Mouse (Mus musculus) forebrain, embryonic 10.5 days (tissue): ENCODE measurements around the gene Lyrm4. TPM values are rescaled to one million over a fixed set of nuclear protein-coding genes. Genes with fewer than 3 reads are reported as not detected.

Experiments
- DNase-seq: peaks from one replicate; pipeline ENCODE4 v3.0.0-alpha.2; 2017; ENCODE audit warnings: low spot score; ENCODE audit errors: extremely low spot score
- H3K27ac ChIP-seq: fragments of 300-500 bp; sonication (generic); 2 replicates; pipeline ENCODE4 v1.5.1; 2016; ENCODE audit warnings: mild to moderate bottlenecking
- H3K27me3 ChIP-seq: fragments of 300-500 bp; sonication (generic); 2 replicates; pipeline ENCODE4 v1.6.1; 2016; ENCODE audit warnings: mild to moderate bottlenecking; ENCODE audit not compliant: poor library complexity, severe bottlenecking
- H3K36me3 ChIP-seq: fragments of 300-500 bp; sonication (generic); replicated peaks from 2 replicates; pipeline ENCODE4 v1.6.1; 2016; ENCODE audit warnings: mild to moderate bottlenecking, moderate library complexity
- H3K4me1 ChIP-seq: fragments of 300-500 bp; sonication (generic); 2 replicates; pipeline ENCODE4 v1.6.1; 2016
- H3K4me3 ChIP-seq: fragments of 300-500 bp; sonication (generic); 2 replicates; pipeline ENCODE4 v1.5.1; 2016; ENCODE audit warnings: mild to moderate bottlenecking, moderate library complexity
- H3K9me3 ChIP-seq: fragments of 300-500 bp; sonication (generic); 2 replicates; pipeline ENCODE4 v1.6.1; 2016; ENCODE audit warnings: mild to moderate bottlenecking, moderate library complexity
- WGBS: fragments of 180-500 bp; shearing (Covaris S2); methylation state at CpG from one replicate; pipeline ENCODE4 v1.1.7; 2016; 5-methylcytosine and 5-hydroxymethylcytosine counted together
- polyA plus RNA-seq: library from polyadenylated mRNA; unstranded; fragments of >200 nt; fragmentation: Nextera tagmentation; extraction: Ambion mirVana; gene quantifications from 2 replicates; pipeline ENCODE4 v1.2.1, GENCODE M21; 2016

The Lyrm4 gene
- polyA plus RNA-seq, 1 experiment from 2014 or later, result 23.4 TPM

GRCm38 (mm10) chr13:36086608-36087391 lies 30.5 kb downstream of the Lyrm4 start:
- Histone ChIP-seq H3K9me3 (no peaks in the 10 kb centered on the region), H3K27ac (no peak overlapping the region), H3K4me1 (no peaks in the 10 kb centered on the region), H3K4me3 (no peak overlapping the region), H3K27me3 (no peaks in the 10 kb centered on the region), H3K36me3 (peaks cover 4% of the 10 kb centered on the region; the same call in 1 of the 2 replicates)
- no peak for DNase-seq
- WGBS, result 90% methylated on average over 5 of the region's 5 CpGs

GRCm38 (mm10) chr13:36085971-36086370 lies 31.4 kb downstream of the Lyrm4 start:
- no peak overlapping the region for H3K4me3 ChIP-seq
- DNase-seq, result no peak
- H3K27ac ChIP-seq, result no peak overlapping the region
- peaks cover 4% of the 10 kb centered on the region; the same call in 1 of the 2 replicates for H3K36me3 ChIP-seq
- WGBS, result 87% methylated on average over 3 of the region's 3 CpGs
- H3K27me3 ChIP-seq, result no peaks in the 10 kb centered on the region
- H3K4me1 ChIP-seq, result no peaks in the 10 kb centered on the region
- no peaks in the 10 kb centered on the region for H3K9me3 ChIP-seq

- H3K27me3 ChIP-seq, result no peaks in the 10 kb centered on the region
- WGBS, result 90% methylated on average over 3 of the region's 3 CpGs
- no peaks in the 10 kb centered on the region for H3K36me3 ChIP-seq
- no peak overlapping the region for H3K27ac ChIP-seq
- H3K4me1 ChIP-seq, result no peaks in the 10 kb centered on the region
- no peaks in the 10 kb centered on the region for H3K9me3 ChIP-seq
- no peak for DNase-seq
- no peak overlapping the region for H3K4me3 ChIP-seq
These were observed 32.6 kb downstream of the Lyrm4 start for GRCm38 (mm10) chr13:36084701-36085100.

GRCm38 (mm10) chr13:36081591-36081990 lies 35.7 kb downstream of the Lyrm4 start:
- no peak overlapping the region for H3K4me3 ChIP-seq
- WGBS, result 95% methylated on average over 3 of the region's 3 CpGs
- H3K27me3 ChIP-seq, result no peaks in the 10 kb centered on the region
- DNase-seq, result no peak
- H3K9me3 ChIP-seq, result no peaks in the 10 kb centered on the region
- H3K27ac ChIP-seq, result no peak overlapping the region
- H3K4me1 ChIP-seq, result no peaks in the 10 kb centered on the region
- no peaks in the 10 kb centered on the region for H3K36me3 ChIP-seq

- Histone ChIP-seq H3K9me3 (no peaks in the 10 kb centered on the region), H3K4me1 (no peaks in the 10 kb centered on the region), H3K36me3 (no peaks in the 10 kb centered on the region), H3K27ac (no peak overlapping the region), H3K27me3 (no peaks in the 10 kb centered on the region), H3K4me3 (no peak overlapping the region)
- WGBS, result 83% methylated on average over 3 of the region's 3 CpGs
- no peak for DNase-seq
These were observed 42.8 kb downstream of the Lyrm4 start for GRCm38 (mm10) chr13:36074484-36074883.

GRCm38 (mm10) chr13:36066676-36067075 lies 50.6 kb downstream of the Lyrm4 start:
- no peaks in the 10 kb centered on the region for H3K4me1 ChIP-seq

GRCm38 (mm10) chr13:36057489-36057888 lies 59.8 kb downstream of the Lyrm4 start:
- no peak for DNase-seq
- Histone ChIP-seq H3K36me3 (no peaks in the 10 kb centered on the region), H3K4me3 (no peak overlapping the region), H3K9me3 (no peaks in the 10 kb centered on the region), H3K27me3 (no peaks in the 10 kb centered on the region), H3K27ac (no peak overlapping the region), H3K4me1 (no peaks in the 10 kb centered on the region; the same call in 1 of the 2 replicates)
- WGBS, result 85% methylated on average over 2 of the region's 2 CpGs

More at GRCm38 (mm10) chr13:36066676-36067075, 50.6 kb downstream of the Lyrm4 start:
- Histone ChIP-seq H3K27ac (no peak overlapping the region), H3K27me3 (no peaks in the 10 kb centered on the region), H3K9me3 (no peaks in the 10 kb centered on the region), H3K36me3 (no peaks in the 10 kb centered on the region), H3K4me3 (no peak overlapping the region)
- no peak for DNase-seq
- 88% methylated on average over 2 of the region's 2 CpGs for WGBS

GRCm38 (mm10) chr13:36056925-36057324 lies 60.4 kb downstream of the Lyrm4 start:
- 90% methylated on average over 4 of the region's 4 CpGs for WGBS
- Histone ChIP-seq H3K27ac (no peak overlapping the region), H3K4me3 (no peak overlapping the region), H3K4me1 (no peaks in the 10 kb centered on the region; the same call in 1 of the 2 replicates), H3K36me3 (no peaks in the 10 kb centered on the region), H3K9me3 (no peaks in the 10 kb centered on the region), H3K27me3 (no peaks in the 10 kb centered on the region)
- DNase-seq, result no peak

GRCm38 (mm10) chr13:36056509-36056908 lies 60.8 kb downstream of the Lyrm4 start:
- H3K27ac ChIP-seq, result no peak overlapping the region
- H3K9me3 ChIP-seq, result no peaks in the 10 kb centered on the region
- 87% methylated on average over 1 of the region's 1 CpGs for WGBS
- no peaks in the 10 kb centered on the region; the same call in 1 of the 2 replicates for H3K4me1 ChIP-seq
- H3K27me3 ChIP-seq, result no peaks in the 10 kb centered on the region
- H3K36me3 ChIP-seq, result no peaks in the 10 kb centered on the region
- H3K4me3 ChIP-seq, result no peak overlapping the region
- DNase-seq, result no peak

GRCm38 (mm10) chr13:36035528-36035927 lies 81.8 kb downstream of the Lyrm4 start:
- H3K9me3 ChIP-seq, result no peaks in the 10 kb centered on the region
- H3K4me3 ChIP-seq, result no peak overlapping the region
- no peak for DNase-seq
- no peaks in the 10 kb centered on the region for H3K27me3 ChIP-seq
- H3K27ac ChIP-seq, result no peak overlapping the region
- no peaks in the 10 kb centered on the region for H3K36me3 ChIP-seq
- H3K4me1 ChIP-seq, result no peaks in the 10 kb centered on the region
- 92% methylated on average over 4 of the region's 4 CpGs for WGBS

- Histone ChIP-seq H3K27me3 (no peaks in the 10 kb centered on the region), H3K4me3 (no peak overlapping the region), H3K4me1 (no peaks in the 10 kb centered on the region), H3K36me3 (no peaks in the 10 kb centered on the region), H3K27ac (no peak overlapping the region), H3K9me3 (no peaks in the 10 kb centered on the region)
- WGBS, result 88% methylated on average over 9 of the region's 9 CpGs
- no peak for DNase-seq
These were observed 85.4 kb downstream of the Lyrm4 start for GRCm38 (mm10) chr13:36031959-36032358.

GRCm38 (mm10) chr13:36019309-36020274 lies 97.7 kb downstream of the Lyrm4 start:
- Histone ChIP-seq H3K27me3 (no peaks in the 10 kb centered on the region), H3K4me1 (no peaks in the 10 kb centered on the region), H3K36me3 (no peaks in the 10 kb centered on the region), H3K27ac (no peak overlapping the region), H3K4me3 (no peak overlapping the region), H3K9me3 (no peaks in the 10 kb centered on the region)
- DNase-seq, result peak; percentile 21
- 72% methylated on average over 10 of the region's 10 CpGs for WGBS

- Histone ChIP-seq H3K9me3 (no peaks in the 10 kb centered on the region), H3K4me1 (no peaks in the 10 kb centered on the region), H3K36me3 (no peaks in the 10 kb centered on the region), H3K27ac (no peak overlapping the region), H3K4me3 (no peak overlapping the region), H3K27me3 (no peaks in the 10 kb centered on the region)
- WGBS, result 77% methylated on average over 2 of the region's 2 CpGs
- no peak for DNase-seq
These were observed 99.3 kb downstream of the Lyrm4 start for GRCm38 (mm10) chr13:36018017-36018416.
